Mouse (Mus musculus): ENCODE data around the gene Dnajc22.

Dnajc22 gene

GRCm38 (mm10) chr15:99115065-99115423, 22.1 kb downstream of the Dnajc22 start:
- in situ Hi-C loops (cut with MboI, MseI): no loop called here

GRCm38 (mm10) chr15:99116539-99116938, 23.6 kb downstream of the Dnajc22 start:
- in situ Hi-C loops (cut with MboI, MseI): no loop called here

- in situ Hi-C loops (cut with MboI, MseI): no loop called here
Measured at GRCm38 (mm10) chr15:99120814-99121213, 27.8 kb downstream of the Dnajc22 start.

GRCm38 (mm10) chr15:99122642-99123041, 29.7 kb downstream of the Dnajc22 start:
- in situ Hi-C loops (cut with MboI, MseI): no loop called here

GRCm38 (mm10) chr15:99125711-99126080, 32.7 kb downstream of the Dnajc22 start, which contains the start of gene Spats2:
TSS of gene Spats2 (plus strand) at chr15:99125916.
- in situ Hi-C loops (cut with MboI, MseI): no loop called here

- in situ Hi-C loops (cut with MboI, MseI): no loop called here
Measured at GRCm38 (mm10) chr15:99126081-99126815, 33.3 kb downstream of the Dnajc22 start.

- in situ Hi-C loops (cut with MboI, MseI): no loop called here
Measured at GRCm38 (mm10) chr15:99126816-99127365, 33.9 kb downstream of the Dnajc22 start.

GRCm38 (mm10) chr15:99127851-99128522, 35.0 kb downstream of the Dnajc22 start:
- in situ Hi-C loops (cut with MboI, MseI): no loop called here

GRCm38 (mm10) chr15:99129441-99129840, 36.5 kb downstream of the Dnajc22 start:
- in situ Hi-C loops (cut with MboI, MseI): no loop called here

GRCm38 (mm10) chr15:99129956-99130910, 37.3 kb downstream of the Dnajc22 start:
- in situ Hi-C loops (cut with MboI, MseI): no loop called here

- in situ Hi-C loops (cut with MboI, MseI): loop anchor here (5.0 kb wide), 1 partner anchor 79 kb away; no protein-coding TSS in a partner anchor
Measured at GRCm38 (mm10) chr15:99138389-99138788, 45.4 kb downstream of the Dnajc22 start.

- in situ Hi-C loops (cut with MboI, MseI): loop anchor here (5.0 kb wide), 1 partner anchor 78 kb away; no protein-coding TSS in a partner anchor
Measured at GRCm38 (mm10) chr15:99139669-99140068, 46.7 kb downstream of the Dnajc22 start.

GRCm38 (mm10) chr15:99150516-99150915, 57.5 kb downstream of the Dnajc22 start:
- in situ Hi-C loops (cut with MboI, MseI): no loop called here

GRCm38 (mm10) chr15:99151324-99151723, 58.4 kb downstream of the Dnajc22 start:
- in situ Hi-C loops (cut with MboI, MseI): no loop called here

- in situ Hi-C loops (cut with MboI, MseI): no loop called here
Measured at GRCm38 (mm10) chr15:99153466-99153865, 60.5 kb downstream of the Dnajc22 start.

Data from T-helper 2 cell (primary cell).